Mouse (Mus musculus): ENCODE data around the gene Rp9. TPM values are rescaled to one million over a fixed set of nuclear protein-coding genes. Genes with fewer than 3 reads are reported as not detected.

Rp9 gene
- total RNA-seq, 2 experiments from 2014 or later, result 40.5 to 43.8 TPM

DNA sequence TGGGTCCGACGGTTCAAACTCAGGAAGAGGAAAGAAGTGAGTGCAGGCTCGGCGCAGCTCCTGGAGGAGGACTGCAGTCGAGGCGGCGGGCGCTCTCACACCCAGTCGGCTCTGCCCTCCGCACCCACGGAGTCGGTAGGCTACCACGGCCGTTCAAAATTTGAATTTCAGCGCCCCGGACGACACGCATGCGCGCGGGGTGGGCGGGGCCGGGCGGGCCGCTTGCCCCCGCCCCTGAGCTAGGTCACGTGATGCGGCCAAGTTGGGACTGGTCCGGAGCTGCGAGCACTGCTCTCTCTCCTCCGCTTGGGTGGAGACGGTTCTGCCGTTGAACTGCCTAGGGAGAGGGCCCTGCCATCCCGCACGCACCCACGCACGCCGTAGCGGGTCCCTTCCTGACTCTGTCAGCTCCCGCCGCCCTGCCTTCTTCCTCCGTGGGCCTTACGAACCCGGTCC lies 80.5 kb downstream of the Rp9 start, which contains the start of gene Anln:
Gene Anln (minus strand): TSS at position 168 of the 456 bp plus-strand sequence.
- intact Hi-C loops (cut with DNase I), result no loop called here
- DNase-seq (ENCODE audit: low spot score), result peak; percentile 81

DNA sequence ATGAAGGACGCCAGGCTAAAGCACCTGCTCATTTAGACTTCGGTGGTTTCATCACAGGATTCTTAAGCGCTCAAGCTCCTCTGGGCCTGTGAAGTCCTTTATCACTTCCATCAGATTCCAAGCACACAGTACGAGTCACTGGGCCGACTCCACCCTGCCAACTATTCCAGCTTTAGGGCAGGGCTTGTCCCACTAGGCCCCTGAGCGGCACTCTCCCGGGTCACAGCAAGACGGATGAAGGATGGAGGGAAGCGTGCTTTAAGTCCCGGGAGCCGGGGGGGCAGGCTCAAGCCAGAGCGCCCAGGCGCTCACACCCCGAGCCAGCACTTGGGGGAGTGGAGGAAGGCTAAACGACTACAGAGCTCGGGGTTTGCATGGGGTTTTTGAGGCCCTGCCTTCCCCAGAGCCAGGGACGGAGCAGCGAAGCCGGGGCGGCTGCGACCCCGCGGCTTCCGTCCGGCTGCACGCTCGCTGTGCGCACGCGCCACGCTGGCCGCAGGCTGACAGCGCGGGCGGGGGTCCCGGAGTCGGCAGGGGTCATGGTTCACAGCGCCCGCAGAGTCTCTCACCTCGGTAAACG lies 81.1 kb downstream of the Rp9 start:
- no peak for DNase-seq (ENCODE audit: low spot score)
- intact Hi-C loops (cut with DNase I), result no loop called here

DNA sequence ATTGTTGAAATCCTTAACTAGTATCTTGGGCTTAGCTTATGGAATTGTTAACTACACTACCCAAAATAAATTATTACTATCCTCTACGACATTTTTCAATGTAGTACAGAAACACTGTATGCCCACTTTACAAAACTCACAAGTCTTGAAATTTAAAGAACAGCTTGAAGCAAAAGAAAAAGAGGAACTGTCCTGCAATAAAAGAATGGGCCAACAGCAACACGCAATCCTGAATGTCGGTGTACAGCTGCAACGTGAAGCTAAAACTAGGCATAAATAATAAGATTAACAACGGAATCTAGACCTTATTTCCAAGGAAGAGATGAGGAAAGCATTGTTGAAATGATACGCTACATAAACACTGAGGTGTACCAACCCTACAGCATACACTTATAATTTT lies 81.6 kb downstream of the Rp9 start:
- no peak for DNase-seq (ENCODE audit: low spot score)
- intact Hi-C loops (cut with DNase I), result no loop called here

DNA sequence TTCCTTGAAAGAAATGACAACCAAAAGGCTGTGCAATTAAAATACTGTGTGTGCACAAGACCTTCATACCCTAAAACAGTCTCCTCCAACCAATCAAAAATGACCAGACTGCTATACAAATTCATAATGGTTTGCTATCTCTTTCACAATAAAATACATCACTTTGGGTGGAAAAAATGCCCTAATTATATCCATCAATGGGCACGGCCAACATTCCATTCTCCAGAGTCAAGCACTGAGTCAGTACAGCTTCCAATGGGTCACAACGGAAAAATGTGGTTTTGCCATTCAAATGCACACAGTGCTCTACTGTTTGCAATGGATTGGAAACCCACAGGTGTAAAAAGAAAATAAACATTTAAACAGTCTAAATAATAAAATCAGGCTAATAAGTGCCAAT lies 83.7 kb downstream of the Rp9 start:
- DNase-seq (ENCODE audit: low spot score), result no peak
- intact Hi-C loops (cut with DNase I), result no loop called here

DNA sequence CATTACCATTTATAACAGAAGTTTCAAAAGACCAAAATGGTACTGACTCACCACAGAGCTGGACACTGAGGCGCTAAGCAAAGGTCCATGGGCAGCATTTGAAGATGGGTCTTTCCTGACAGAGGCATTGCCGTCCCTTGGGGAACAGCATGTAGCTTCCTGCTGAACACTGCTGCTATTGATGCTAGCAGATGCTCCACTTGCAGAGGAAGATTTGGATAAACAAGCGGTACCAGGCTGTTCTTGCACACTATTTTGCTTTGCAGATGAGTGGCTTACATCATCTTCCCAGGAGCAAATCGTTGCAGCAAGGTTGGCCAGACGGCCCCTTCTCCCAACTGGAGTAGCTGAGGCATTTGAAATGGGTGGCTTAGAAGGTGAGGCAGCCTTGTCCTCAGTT lies 93.5 kb downstream of the Rp9 start:
- intact Hi-C loops (cut with DNase I), result no loop called here
- DNase-seq (ENCODE audit: low spot score), result no peak

DNA sequence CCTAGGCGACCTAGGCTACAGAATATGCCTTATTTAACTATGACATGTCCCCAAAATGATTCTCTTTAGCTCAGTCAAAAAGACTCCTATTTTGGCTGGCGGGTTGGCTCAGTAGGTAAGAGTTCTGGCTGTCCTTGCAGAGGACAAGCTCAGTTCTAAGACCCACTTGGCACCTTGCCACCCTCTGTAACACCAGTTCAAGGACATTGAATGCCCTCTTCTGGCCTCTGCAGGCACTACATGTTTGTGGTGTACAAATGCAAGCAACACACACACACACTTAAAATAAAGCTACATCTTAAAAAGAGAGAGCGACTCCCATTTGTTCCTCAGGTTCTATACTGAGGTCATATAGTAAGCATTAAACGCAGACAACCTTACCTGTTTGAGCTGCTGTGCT lies 96.8 kb downstream of the Rp9 start:
- intact Hi-C loops (cut with DNase I), result no loop called here

DNA sequence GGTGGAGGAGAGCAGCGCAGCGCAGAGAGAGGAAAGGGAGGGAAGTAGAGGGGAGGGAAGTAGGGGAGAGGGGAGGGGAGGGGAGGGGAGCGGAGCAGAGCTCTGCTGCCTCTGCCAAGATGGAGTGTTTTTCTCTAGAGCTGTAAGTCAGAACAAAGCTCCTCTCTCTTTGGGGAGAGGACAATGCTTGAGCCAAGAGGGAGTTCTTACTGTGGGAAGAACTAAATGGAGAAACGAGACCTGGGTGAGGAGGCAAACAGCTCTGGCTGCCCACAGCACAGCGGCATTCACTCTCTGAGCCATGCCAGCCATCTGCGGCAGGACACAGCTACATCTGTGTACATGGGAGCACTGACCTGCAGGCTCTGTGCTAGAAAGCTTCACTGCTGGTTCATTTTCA lies 101.5 kb downstream of the Rp9 start:
- intact Hi-C loops (cut with DNase I), result no loop called here
- no peak for DNase-seq (ENCODE audit: low spot score)

More for the DNA sequence above, 96.8 kb downstream of the Rp9 start:
- no peak for DNase-seq (ENCODE audit: low spot score)

DNA sequence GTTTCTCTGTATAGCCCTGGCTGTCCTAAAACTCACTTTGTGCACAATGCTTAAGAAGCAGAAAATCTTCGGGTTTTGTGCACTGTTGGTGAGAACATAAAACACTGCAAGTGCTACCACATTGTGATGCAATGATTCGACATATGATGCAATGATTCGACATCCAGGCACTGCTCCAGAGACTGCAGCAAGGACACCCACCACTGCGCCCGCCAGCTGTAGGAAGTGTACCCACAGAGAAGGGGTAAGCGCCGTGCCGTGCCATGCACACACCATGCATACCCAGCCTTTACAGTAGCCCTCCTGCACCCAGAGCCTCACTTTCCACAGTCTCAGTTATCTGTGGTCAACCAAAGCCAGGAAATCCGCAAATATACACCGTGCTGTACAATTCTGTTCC lies 102.9 kb downstream of the Rp9 start:
- no peak for DNase-seq (ENCODE audit: low spot score)
- intact Hi-C loops (cut with DNase I), result no loop called here

DNA sequence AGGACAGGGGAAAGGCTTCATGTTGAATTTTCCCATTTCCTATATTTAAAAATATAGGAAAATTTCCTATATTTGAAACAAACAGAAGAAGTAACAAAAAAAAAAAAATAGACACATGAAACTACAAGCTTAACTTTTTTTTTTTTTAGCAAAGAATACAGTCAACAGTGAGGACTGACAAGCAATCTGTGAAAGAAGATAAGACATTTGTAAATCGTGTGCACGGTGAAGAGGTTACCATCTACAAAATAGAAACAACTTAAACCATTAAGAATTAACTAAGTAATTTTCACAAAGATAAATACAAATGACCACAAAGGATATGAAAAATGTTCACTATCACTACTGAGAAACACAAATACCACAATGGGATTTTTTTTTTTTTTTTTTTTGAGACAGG lies 103.3 kb downstream of the Rp9 start:
- intact Hi-C loops (cut with DNase I), result no loop called here

More for the DNA sequence above, 103.3 kb downstream of the Rp9 start:
- DNase-seq (ENCODE audit: low spot score), result no peak

Other genes with a start within 250 kb of the Rp9 start
- 10 to 100 TPM; 29.4 to 30.7 TPM for gene Zfp809, start 244.0 kb downstream of the Rp9 start, total RNA-seq (2021)
- under 1 TPM; 0.26 to 0.31 TPM for gene Zfp599, start 209.8 kb downstream of the Rp9 start, total RNA-seq (2021)
- gene Zfp810, start 162.1 kb downstream of the Rp9 start, total RNA-seq (2021), result 1 to 10 TPM; 4.4 to 6.3 TPM
- 1 to 10 TPM; 1.7 to 2.2 TPM for gene Anln, start 80.6 kb downstream of the Rp9 start, total RNA-seq (2021)
- gene 9530077C05Rik, start 58.2 kb downstream of the Rp9 start, total RNA-seq (2021), result under 1 TPM; 0.70 to 0.92 TPM
- not detected for gene Gm17545, start 15.5 kb downstream of the Rp9 start, total RNA-seq (2021)
- gene Bbs9, start 6.0 kb upstream of the Rp9 start, total RNA-seq (2021), result 10 to 100 TPM; 10.5 to 14.7 TPM